Mouse (Mus musculus) liver, postnatal 0 days (tissue): ENCODE data around the gene Rph3al.

Experiments
- CTCF ChIP-seq: sonication (generic); IDR thresholded peaks from 2 replicates; pipeline ENCODE4 v1.5.1; 2016; ENCODE audit warnings: antibody characterized with exemption, low read depth
- EP300 ChIP-seq: IDR thresholded peaks from 2 replicates; pipeline ENCODE4 v1.6.1; 2016; ENCODE audit warnings: antibody characterized with exemption, low read depth, mild to moderate bottlenecking

DNA sequence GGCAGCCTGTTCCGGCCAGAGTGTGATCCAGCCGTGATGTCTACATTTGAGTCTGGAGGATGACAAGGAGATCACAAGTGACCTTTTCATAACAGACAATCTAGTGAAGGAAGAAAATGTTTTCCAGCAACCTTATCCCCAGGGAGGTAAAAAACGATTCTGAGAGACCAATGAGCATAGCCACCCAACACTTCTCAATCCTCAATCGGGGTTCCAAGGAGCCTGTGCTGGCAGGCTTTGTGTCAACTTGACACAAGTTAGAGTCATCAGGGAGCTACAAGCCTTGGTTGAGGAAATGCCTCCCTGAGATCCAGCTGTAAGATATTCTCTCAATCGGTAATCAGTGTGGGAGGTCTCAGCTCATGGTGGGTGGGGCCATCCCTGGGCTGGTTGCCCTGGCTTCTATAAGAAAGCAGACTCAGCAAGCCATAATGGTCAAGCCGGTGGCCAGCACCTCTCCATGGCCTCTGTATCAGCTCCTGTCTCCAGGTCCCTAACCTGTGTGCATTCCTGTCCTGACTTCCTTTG is at the start of gene Rph3al:
- no peak for TF ChIP-seq CTCF
- TF ChIP-seq EP300 = no peak
